Mouse (Mus musculus): Measurements from ENCODE around the gene Bpnt1. TPM values are rescaled to one million over a fixed set of nuclear protein-coding genes. Genes with fewer than 3 reads are reported as not detected.

The Bpnt1 gene
- total and polyA plus RNA-seq, 3 experiments = 3.5 to 13.3 (median 6.1) TPM

DNA sequence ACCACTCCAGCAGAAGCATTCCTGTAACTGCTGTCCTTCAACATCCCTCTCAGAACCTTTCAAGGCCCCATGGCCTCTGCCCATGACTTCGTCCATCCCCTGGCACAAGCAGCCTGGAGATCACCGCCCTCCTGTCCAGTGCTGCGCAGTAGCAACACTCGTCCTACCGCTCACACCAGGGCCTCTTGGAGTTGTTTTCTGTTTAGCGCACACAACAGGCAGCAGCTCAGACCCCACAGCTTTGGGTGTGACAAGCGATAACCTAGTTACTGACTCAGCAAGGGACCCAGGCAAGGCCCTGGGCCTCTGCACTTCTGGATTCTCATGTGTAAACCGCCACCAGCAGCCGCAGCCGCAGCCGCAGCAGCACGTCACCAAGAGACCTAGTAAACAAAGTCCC is 25.1 kb upstream of the Bpnt1 start:
- TF ChIP-seq GATA2 (IDR thresholded peaks at IDR 0.05; ENCODE audit: borderline replicate concordance, low read depth, low read length) = no peak
- TF ChIP-seq POLR2AphosphoS5 (IDR thresholded peaks at IDR 0.05; ENCODE audit: insufficient replicate concordance, low read depth, low read length) = no peak
- no peak for TF ChIP-seq TAL1 (conservative IDR thresholded peaks at IDR 0.05; ENCODE audit: low read depth, low read length)
- TF ChIP-seq CTCF (IDR thresholded peaks at IDR 0.05; ENCODE audit: low read depth, low read length) = no peak
- no peak for TF ChIP-seq GATA1 (IDR thresholded peaks at IDR 0.05; ENCODE audit: borderline replicate concordance, low read length)
- Histone ChIP-seq H3K9me3 (replicated peaks) (no peaks in the 10 kb centered on the region), H3K27me3 (ENCODE audit: insufficient read depth, low read length) (no peaks in the 10 kb centered on the region), H3K4me1 (ENCODE audit: insufficient read depth, low read depth, low read length) (peaks cover 18% of the 10 kb centered on the region), H3K36me3 (replicated peaks) (peaks cover 53% of the 10 kb centered on the region), H3K4me3 (ENCODE audit: low read depth, low read length) (no peak overlapping the region)
- DNase-seq (ENCODE audit: low spot score) (no peak), ATAC-seq (ENCODE audit: extremely low read depth, insufficient number of reproducible peaks, low FRiP score, poor library complexity, severe bottlenecking) (no peak)

GRCm38 (mm10) chr1:185307645-185308044 is 24.3 kb upstream of the Bpnt1 start:
- DNase-seq (ENCODE audit: low spot score) (peak; percentile 13), ATAC-seq (ENCODE audit: extremely low read depth, insufficient number of reproducible peaks, low FRiP score, poor library complexity, severe bottlenecking) (peak; percentile 91)
- no peaks in the 10 kb centered on the region for H3K27me3 ChIP-seq (ENCODE audit: insufficient read depth, low read length)
- peaks cover 18% of the 10 kb centered on the region for H3K4me1 ChIP-seq (ENCODE audit: insufficient read depth, low read depth, low read length)
- H3K9me3 ChIP-seq (replicated peaks) = no peaks in the 10 kb centered on the region
- no peak overlapping the region for H3K4me3 ChIP-seq (ENCODE audit: low read depth, low read length)
- TF ChIP-seq TAL1 (conservative IDR thresholded peaks at IDR 0.05; ENCODE audit: low read depth, low read length) = peak; percentile 65
- TF ChIP-seq CTCF (IDR thresholded peaks at IDR 0.05; ENCODE audit: low read depth, low read length) = no peak
- H3K36me3 ChIP-seq (replicated peaks) = peaks cover 51% of the 10 kb centered on the region

GRCm38 (mm10) chr1:185308334-185308733 is 23.6 kb upstream of the Bpnt1 start:
- DNase-seq (ENCODE audit: low spot score) = no peak
- no peak for ATAC-seq (ENCODE audit: extremely low read depth, insufficient number of reproducible peaks, low FRiP score, poor library complexity, severe bottlenecking)

DNA sequence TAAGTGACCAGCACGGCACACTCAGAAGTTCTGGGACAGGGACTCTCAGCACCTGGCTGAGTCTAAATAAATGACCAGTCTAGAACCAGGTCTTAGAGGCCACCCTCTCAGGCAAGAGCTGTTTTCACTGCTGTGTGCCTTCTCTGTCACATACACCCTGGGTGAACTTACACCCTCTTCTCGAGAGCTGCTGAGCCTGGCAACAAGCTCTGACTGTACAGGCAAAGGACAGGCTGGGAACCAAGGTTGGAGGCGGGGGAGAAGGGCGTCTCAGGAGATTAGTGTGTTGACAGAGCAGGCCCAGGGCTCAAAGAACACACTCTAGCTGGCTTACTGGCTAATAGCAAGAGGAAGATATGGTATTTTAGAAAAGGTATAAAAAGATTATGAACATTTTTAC is 23.0 kb upstream of the Bpnt1 start:
- Histone ChIP-seq H3K4me3 (ENCODE audit: low read depth, low read length) (no peak overlapping the region; the same call in 1 of the 2 replicates), H3K27me3 (ENCODE audit: insufficient read depth, low read length) (no peaks in the 10 kb centered on the region), H3K9me3 (replicated peaks) (no peaks in the 10 kb centered on the region), H3K36me3 (replicated peaks) (peaks cover 57% of the 10 kb centered on the region), H3K4me1 (ENCODE audit: insufficient read depth, low read depth, low read length) (peaks cover 18% of the 10 kb centered on the region)
- DNase-seq (ENCODE audit: low spot score) (no peak), ATAC-seq (ENCODE audit: extremely low read depth, insufficient number of reproducible peaks, low FRiP score, poor library complexity, severe bottlenecking) (no peak)
- TF ChIP-seq CTCF (IDR thresholded peaks at IDR 0.05; ENCODE audit: low read depth, low read length) (no peak), GATA2 (IDR thresholded peaks at IDR 0.05; ENCODE audit: borderline replicate concordance, low read depth, low read length) (no peak), GATA1 (IDR thresholded peaks at IDR 0.05; ENCODE audit: borderline replicate concordance, low read length) (no peak), POLR2AphosphoS5 (IDR thresholded peaks at IDR 0.05; ENCODE audit: insufficient replicate concordance, low read depth, low read length) (no peak), TAL1 (conservative IDR thresholded peaks at IDR 0.05; ENCODE audit: low read depth, low read length) (no peak)

More at GRCm38 (mm10) chr1:185308334-185308733, 23.6 kb upstream of the Bpnt1 start:
- H3K36me3 ChIP-seq (replicated peaks) = peaks cover 51% of the 10 kb centered on the region
- H3K9me3 ChIP-seq (replicated peaks) = no peaks in the 10 kb centered on the region
- TF ChIP-seq TAL1 (conservative IDR thresholded peaks at IDR 0.05; ENCODE audit: low read depth, low read length) = no peak
- TF ChIP-seq POLR2AphosphoS5 (IDR thresholded peaks at IDR 0.05; ENCODE audit: insufficient replicate concordance, low read depth, low read length) = no peak
- no peak for TF ChIP-seq CTCF (IDR thresholded peaks at IDR 0.05; ENCODE audit: low read depth, low read length)
- TF ChIP-seq GATA1 (IDR thresholded peaks at IDR 0.05; ENCODE audit: borderline replicate concordance, low read length) = no peak
- TF ChIP-seq GATA2 (IDR thresholded peaks at IDR 0.05; ENCODE audit: borderline replicate concordance, low read depth, low read length) = no peak
- H3K4me3 ChIP-seq (ENCODE audit: low read depth, low read length) = no peak overlapping the region
- H3K27me3 ChIP-seq (ENCODE audit: insufficient read depth, low read length) = no peaks in the 10 kb centered on the region
- peaks cover 18% of the 10 kb centered on the region for H3K4me1 ChIP-seq (ENCODE audit: insufficient read depth, low read depth, low read length)

- Histone ChIP-seq H3K27me3 (ENCODE audit: insufficient read depth, low read length) (no peaks in the 10 kb centered on the region), H3K4me3 (ENCODE audit: low read depth, low read length) (no peak overlapping the region), H3K36me3 (replicated peaks) (peaks cover 76% of the 10 kb centered on the region), H3K9me3 (replicated peaks) (no peaks in the 10 kb centered on the region), H3K4me1 (ENCODE audit: insufficient read depth, low read depth, low read length) (peaks cover 15% of the 10 kb centered on the region)
- TF ChIP-seq GATA1 (IDR thresholded peaks at IDR 0.05; ENCODE audit: borderline replicate concordance, low read length) (no peak), TAL1 (conservative IDR thresholded peaks at IDR 0.05; ENCODE audit: low read depth, low read length) (no peak), POLR2AphosphoS5 (IDR thresholded peaks at IDR 0.05; ENCODE audit: insufficient replicate concordance, low read depth, low read length) (no peak), CTCF (IDR thresholded peaks at IDR 0.05; ENCODE audit: low read depth, low read length) (no peak), GATA2 (IDR thresholded peaks at IDR 0.05; ENCODE audit: borderline replicate concordance, low read depth, low read length) (no peak)
- DNase-seq (ENCODE audit: low spot score) = no peak
- no peak for ATAC-seq (ENCODE audit: extremely low read depth, insufficient number of reproducible peaks, low FRiP score, poor library complexity, severe bottlenecking)
Observed at GRCm38 (mm10) chr1:185311949-185312348, 20.0 kb upstream of the Bpnt1 start.

DNA sequence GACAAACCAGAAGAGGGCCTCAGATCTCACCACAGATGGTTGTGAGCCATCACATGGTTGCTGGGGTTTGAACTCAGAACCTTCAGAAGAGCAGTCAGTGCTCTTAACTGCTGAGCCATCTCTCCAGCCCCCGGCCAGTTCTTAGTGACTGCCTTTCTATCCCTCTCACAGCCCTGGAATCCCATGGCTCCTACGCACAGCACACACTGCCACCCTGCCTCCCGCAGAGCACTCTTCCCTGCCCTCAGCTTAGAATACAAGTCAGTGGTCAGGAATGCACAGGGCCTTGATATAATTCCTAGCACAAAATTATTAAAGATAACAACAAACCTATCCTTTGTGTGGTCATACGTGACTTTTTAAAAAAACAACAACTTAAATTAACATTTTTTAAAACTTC is 17.4 kb upstream of the Bpnt1 start:
- Histone ChIP-seq H3K27me3 (ENCODE audit: insufficient read depth, low read length) (no peaks in the 10 kb centered on the region), H3K9me3 (replicated peaks) (no peaks in the 10 kb centered on the region), H3K4me3 (ENCODE audit: low read depth, low read length) (no peak overlapping the region), H3K4me1 (ENCODE audit: insufficient read depth, low read depth, low read length) (no peaks in the 10 kb centered on the region), H3K36me3 (replicated peaks) (peaks cover 78% of the 10 kb centered on the region)
- TF ChIP-seq GATA1 (IDR thresholded peaks at IDR 0.05; ENCODE audit: borderline replicate concordance, low read length) (no peak), TAL1 (conservative IDR thresholded peaks at IDR 0.05; ENCODE audit: low read depth, low read length) (no peak), GATA2 (IDR thresholded peaks at IDR 0.05; ENCODE audit: borderline replicate concordance, low read depth, low read length) (no peak), CTCF (IDR thresholded peaks at IDR 0.05; ENCODE audit: low read depth, low read length) (no peak), POLR2AphosphoS5 (IDR thresholded peaks at IDR 0.05; ENCODE audit: insufficient replicate concordance, low read depth, low read length) (no peak)
- no peak for ATAC-seq (ENCODE audit: extremely low read depth, insufficient number of reproducible peaks, low FRiP score, poor library complexity, severe bottlenecking)
- DNase-seq (ENCODE audit: low spot score) = no peak
